Mouse (Mus musculus): ENCODE measurements around the gene Mbl1. TPM values are rescaled to one million over a fixed set of nuclear protein-coding genes. Genes with fewer than 3 reads are reported as not detected.

Mbl1 gene
- total RNA-seq, 2 experiments from 2014 or later, result not detected

GRCm38 (mm10) chr14:41146922-41147321, 4.3 kb upstream of the Mbl1 start:
- no peak for DNase-seq (ENCODE audit: extremely low spot score in 1 of 2, low spot score in 2 of 2)
- no peak overlapping the region for H3K4me3 ChIP-seq
- TF ChIP-seq CTCF (IDR thresholded peaks at IDR 0.05), result no peak
- no peak overlapping the region for H3K27ac ChIP-seq
- intact Hi-C loops (cut with DNase I), result no loop called here

- intact Hi-C loops (cut with DNase I), result no loop called here
- H3K27ac ChIP-seq, result no peak overlapping the region
- TF ChIP-seq CTCF (IDR thresholded peaks at IDR 0.05), result no peak
- DNase-seq (ENCODE audit: extremely low spot score in 1 of 2, low spot score in 2 of 2), result no peak
- H3K4me3 ChIP-seq, result no peak overlapping the region
Measured at GRCm38 (mm10) chr14:41147356-41147755, 3.9 kb upstream of the Mbl1 start.

GRCm38 (mm10) chr14:41160076-41160475, 8.8 kb downstream of the Mbl1 start:
- Histone ChIP-seq H3K27ac (no peak overlapping the region), H3K4me3 (no peak overlapping the region)
- DNase-seq (ENCODE audit: extremely low spot score in 1 of 2, low spot score in 2 of 2), result no peak
- TF ChIP-seq CTCF (IDR thresholded peaks at IDR 0.05), result no peak
- intact Hi-C loops (cut with DNase I), result no loop called here

- intact Hi-C loops (cut with DNase I), result no loop called here
- no peak for DNase-seq (ENCODE audit: extremely low spot score in 1 of 2, low spot score in 2 of 2)
Measured at GRCm38 (mm10) chr14:41160743-41161142, 9.5 kb downstream of the Mbl1 start.

GRCm38 (mm10) chr14:41162663-41163062, 11.4 kb downstream of the Mbl1 start:
- intact Hi-C loops (cut with DNase I), result loop anchor here (1.0 kb wide), 2 partner anchors 34 to 69 kb away; no protein-coding TSS in a partner anchor
- H3K27ac ChIP-seq, result no peak overlapping the region
- DNase-seq (ENCODE audit: extremely low spot score in 1 of 2, low spot score in 2 of 2), result peak; percentile 17 to 56
- no peak overlapping the region for H3K4me3 ChIP-seq
- peak; percentile 82 for TF ChIP-seq CTCF (IDR thresholded peaks at IDR 0.05)

More at GRCm38 (mm10) chr14:41160743-41161142, 9.5 kb downstream of the Mbl1 start:
- H3K27ac ChIP-seq, result no peak overlapping the region
- no peak overlapping the region for H3K4me3 ChIP-seq
- TF ChIP-seq CTCF (IDR thresholded peaks at IDR 0.05), result no peak

GRCm38 (mm10) chr14:41167278-41167677, 16.0 kb downstream of the Mbl1 start:
- DNase-seq (ENCODE audit: extremely low spot score in 1 of 2, low spot score in 2 of 2), result no peak
- H3K27ac ChIP-seq, result no peak overlapping the region
- intact Hi-C loops (cut with DNase I), result no loop called here
- H3K4me3 ChIP-seq, result no peak overlapping the region
- no peak for TF ChIP-seq CTCF (IDR thresholded peaks at IDR 0.05)

GRCm38 (mm10) chr14:41168567-41168966, 17.3 kb downstream of the Mbl1 start:
- Histone ChIP-seq H3K4me3 (no peak overlapping the region), H3K27ac (no peak overlapping the region)
- TF ChIP-seq CTCF (IDR thresholded peaks at IDR 0.05), result no peak
- intact Hi-C loops (cut with DNase I), result no loop called here
- DNase-seq (ENCODE audit: extremely low spot score in 1 of 2, low spot score in 2 of 2), result no peak

- intact Hi-C loops (cut with DNase I), result no loop called here
- Histone ChIP-seq H3K27ac (no peak overlapping the region), H3K4me3 (no peak overlapping the region)
- no peak for DNase-seq (ENCODE audit: extremely low spot score in 1 of 2, low spot score in 2 of 2)
- TF ChIP-seq CTCF (IDR thresholded peaks at IDR 0.05), result no peak
Measured at GRCm38 (mm10) chr14:41170514-41170913, 19.3 kb downstream of the Mbl1 start.

- Histone ChIP-seq H3K4me3 (no peak overlapping the region), H3K27ac (no peak overlapping the region)
- intact Hi-C loops (cut with DNase I), result no loop called here
- no peak for TF ChIP-seq CTCF (IDR thresholded peaks at IDR 0.05)
- DNase-seq (ENCODE audit: extremely low spot score in 1 of 2, low spot score in 2 of 2), result no peak
Measured at GRCm38 (mm10) chr14:41174802-41175201, 23.5 kb downstream of the Mbl1 start.

GRCm38 (mm10) chr14:41185059-41185821, 34.0 kb downstream of the Mbl1 start, which contains the start of gene Sftpd:
Sftpd (minus strand) TSS chr14:41185149.
- no peak within 1 kb of the TSS for H3K27ac ChIP-seq
- no peak for TF ChIP-seq CTCF (IDR thresholded peaks at IDR 0.05)
- DNase-seq (ENCODE audit: extremely low spot score in 1 of 2, low spot score in 2 of 2), result no peak
- intact Hi-C loops (cut with DNase I), result no loop called here
- H3K4me3 ChIP-seq, result no peak within 1 kb of the TSS

- no peak overlapping the region for H3K4me3 ChIP-seq
- H3K27ac ChIP-seq, result no peak overlapping the region
- DNase-seq (ENCODE audit: extremely low spot score in 1 of 2, low spot score in 2 of 2), result no peak
- intact Hi-C loops (cut with DNase I), result no loop called here
- no peak for TF ChIP-seq CTCF (IDR thresholded peaks at IDR 0.05)
Measured at GRCm38 (mm10) chr14:41189496-41189895, 38.2 kb downstream of the Mbl1 start.

GRCm38 (mm10) chr14:41198037-41198730, 46.9 kb downstream of the Mbl1 start:
- TF ChIP-seq CTCF (IDR thresholded peaks at IDR 0.05), result no peak
- no peak for DNase-seq (ENCODE audit: extremely low spot score in 1 of 2, low spot score in 2 of 2)
- Histone ChIP-seq H3K27ac (no peak overlapping the region), H3K4me3 (no peak overlapping the region)
- intact Hi-C loops (cut with DNase I), result no loop called here

Other genes with a start within 250 kb of the Mbl1 start
- 10 to 100 TPM; 50.2 to 52.1 TPM for gene Tspan14, start 184.7 kb upstream of the Mbl1 start, total RNA-seq (2021)
- 100 to 1,000 TPM; 106 to 123 TPM for gene Fam213a, start 137.7 kb upstream of the Mbl1 start, total RNA-seq (2021)
- 1 to 10 TPM in 1 of 2 experiments, under 1 TPM in 1; 0.75 to 1.2 TPM for gene Dydc2, start 82.2 kb upstream of the Mbl1 start, total RNA-seq (2021)
- not detected for gene Dydc1, start 78.5 kb upstream of the Mbl1 start, total RNA-seq (2021)
- gene Mat1a, start 46.4 kb upstream of the Mbl1 start, total RNA-seq (2021), result not detected
- gene Sftpa1, start 19.7 kb upstream of the Mbl1 start, total RNA-seq (2021), result not detected
- not detected for gene Sftpd, start 33.7 kb downstream of the Mbl1 start, total RNA-seq (2021)
- gene Gm2832, start 127.3 kb downstream of the Mbl1 start, total RNA-seq (2021), result under 1 TPM; 0.49 to 0.72 TPM
- gene Gm5798, start 197.2 kb downstream of the Mbl1 start, total RNA-seq (2021), result not detected
- not detected for gene Gm7945, start 234.9 kb downstream of the Mbl1 start, total RNA-seq (2021)

Measured in left cerebral cortex, adult 2 months (tissue).